Mouse (Mus musculus): ENCODE measurements around the gene Dip2b. TPM values are rescaled to one million over a fixed set of nuclear protein-coding genes. Genes with fewer than 3 reads are reported as not detected.

The Dip2b gene
- polyA plus RNA-seq, 1 experiment, result 14.6 TPM

DNA sequence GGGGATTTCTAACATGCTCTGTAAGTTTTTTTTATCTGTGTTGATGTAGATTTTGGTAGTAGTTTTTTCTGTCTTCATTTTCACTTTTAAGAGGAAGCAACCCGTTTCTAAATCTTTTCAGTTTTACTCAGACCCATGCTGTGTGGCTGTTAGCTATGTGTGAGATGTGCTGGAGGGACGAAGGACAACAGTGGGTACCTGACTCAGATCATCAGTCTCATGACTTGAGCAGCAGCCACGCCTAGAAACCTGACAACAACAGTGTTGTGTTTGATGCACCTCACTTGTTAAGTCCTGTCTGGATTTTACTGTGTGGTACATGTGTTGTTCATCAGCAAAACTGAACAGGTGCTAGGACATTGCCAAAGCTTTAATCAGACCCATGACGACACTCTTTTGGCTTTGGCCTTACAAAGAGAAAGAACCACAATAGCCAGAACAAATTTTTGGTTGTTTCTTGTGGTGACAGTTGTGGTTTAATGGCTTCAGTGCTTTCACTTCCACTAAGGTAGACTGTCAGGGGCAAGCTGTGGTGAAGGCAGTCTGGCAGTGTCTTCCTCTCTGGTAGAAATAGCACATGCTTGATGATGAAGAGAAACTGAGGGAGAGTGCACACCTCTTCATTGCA lies 22.2 kb downstream of the Dip2b start:
- 59% methylated on average over 4 of the region's 4 CpGs for WGBS
- Histone ChIP-seq H3K4me3 (replicated peaks; ENCODE audit: extremely low read depth, low read depth, low read length) (no peak overlapping the region), H3K4me1 (ENCODE audit: control insufficient read depth, insufficient read depth, low read length) (peaks cover 8% of the 10 kb centered on the region)
- TF ChIP-seq CTCF (IDR thresholded peaks at IDR 0.05; ENCODE audit: insufficient read depth, low read length) (no peak), POLR2A (IDR thresholded peaks at IDR 0.05; ENCODE audit: borderline replicate concordance, extremely low read depth, low read depth, low read length) (no peak)
- DNase-seq, result no peak

DNA sequence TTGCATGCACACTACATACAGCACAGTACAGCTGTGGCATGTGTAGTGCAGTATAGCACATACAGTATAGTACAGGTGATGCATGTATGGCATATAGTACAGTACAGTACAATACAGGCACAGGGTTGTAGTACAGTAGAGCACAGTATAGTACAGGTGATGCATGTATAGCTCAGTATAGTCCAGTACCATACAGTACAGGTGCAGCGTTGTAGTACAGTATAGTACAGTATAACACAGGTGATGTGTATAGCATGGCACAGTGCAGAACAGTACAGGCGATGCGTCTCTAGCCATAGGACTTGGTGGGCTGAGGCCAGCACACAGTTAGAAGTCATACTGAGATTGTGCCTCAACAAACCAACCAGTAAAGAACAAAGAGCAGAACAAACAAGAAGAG lies 22.9 kb downstream of the Dip2b start:
- WGBS, result 96% methylated on average over 3 of the region's 3 CpGs
- Histone ChIP-seq H3K4me3 (replicated peaks; ENCODE audit: extremely low read depth, low read depth, low read length) (no peak overlapping the region), H3K4me1 (ENCODE audit: control insufficient read depth, insufficient read depth, low read length) (peaks cover 8% of the 10 kb centered on the region)
- DNase-seq, result no peak
- no peak for TF ChIP-seq POLR2A (IDR thresholded peaks at IDR 0.05; ENCODE audit: borderline replicate concordance, extremely low read depth, low read depth, low read length)

DNA sequence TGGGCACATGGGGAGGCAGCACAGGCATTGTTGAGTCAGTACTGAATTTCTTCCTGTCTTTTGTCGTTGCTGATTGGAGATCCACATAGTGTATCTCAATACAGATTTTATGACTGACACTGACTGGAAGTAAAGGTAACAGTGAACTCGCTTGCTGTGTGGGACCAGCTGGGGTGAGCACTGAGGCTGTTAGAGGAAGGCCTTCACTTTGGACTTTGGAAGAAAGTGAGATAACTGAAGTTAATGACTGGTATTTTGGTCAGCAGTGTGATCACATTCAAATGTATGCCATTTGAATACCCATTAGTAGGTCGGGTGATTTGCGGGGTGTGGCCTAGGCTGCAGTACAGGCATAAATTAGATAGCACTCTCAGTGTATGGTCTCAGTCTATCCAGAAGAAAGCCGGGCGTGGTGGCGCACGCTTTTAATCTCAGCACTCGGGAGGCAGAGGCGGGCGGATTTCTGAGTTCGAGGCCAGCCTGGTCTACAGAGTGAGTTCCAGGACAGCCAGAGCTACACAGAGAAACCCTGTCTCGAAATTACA lies 24.8 kb downstream of the Dip2b start:
- TF ChIP-seq CTCF (IDR thresholded peaks at IDR 0.05; ENCODE audit: insufficient read depth, low read length), result no peak
- DNase-seq, result no peak
- 88% methylated on average over 13 of the region's 13 CpGs for WGBS
- H3K4me1 ChIP-seq (ENCODE audit: control insufficient read depth, insufficient read depth, low read length), result peaks cover 8% of the 10 kb centered on the region
- H3K4me3 ChIP-seq (replicated peaks; ENCODE audit: extremely low read depth, low read depth, low read length), result no peak overlapping the region

DNA sequence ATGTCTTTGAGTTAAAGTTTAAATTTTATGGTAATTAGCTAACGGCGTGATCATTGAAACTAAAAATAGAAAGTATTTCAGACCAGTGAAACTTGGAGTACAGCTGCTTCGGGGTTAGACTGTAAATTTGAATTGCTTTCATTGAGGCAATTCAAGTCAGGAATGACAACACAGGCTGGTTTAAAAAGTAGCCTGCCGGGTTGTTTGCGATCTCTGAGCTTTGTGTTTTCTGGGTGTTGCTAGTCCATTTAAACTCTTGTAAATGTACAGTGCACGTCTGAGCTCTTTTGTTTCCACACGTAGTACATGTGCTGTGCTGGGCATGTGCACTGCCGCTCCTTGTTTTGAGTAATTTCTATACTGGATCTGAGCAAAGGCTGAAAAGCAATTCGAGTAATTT lies 28.2 kb downstream of the Dip2b start:
- H3K4me1 ChIP-seq (ENCODE audit: control insufficient read depth, insufficient read depth, low read length), result peaks cover 2% of the 10 kb centered on the region
- 50% methylated on average over 9 of the region's 9 CpGs for WGBS
- no peak overlapping the region for H3K4me3 ChIP-seq (replicated peaks; ENCODE audit: extremely low read depth, low read depth, low read length)
- TF ChIP-seq CTCF (IDR thresholded peaks at IDR 0.05; ENCODE audit: insufficient read depth, low read length), result no peak
- TF ChIP-seq POLR2A (IDR thresholded peaks at IDR 0.05; ENCODE audit: borderline replicate concordance, extremely low read depth, low read depth, low read length), result no peak
- no peak for DNase-seq

DNA sequence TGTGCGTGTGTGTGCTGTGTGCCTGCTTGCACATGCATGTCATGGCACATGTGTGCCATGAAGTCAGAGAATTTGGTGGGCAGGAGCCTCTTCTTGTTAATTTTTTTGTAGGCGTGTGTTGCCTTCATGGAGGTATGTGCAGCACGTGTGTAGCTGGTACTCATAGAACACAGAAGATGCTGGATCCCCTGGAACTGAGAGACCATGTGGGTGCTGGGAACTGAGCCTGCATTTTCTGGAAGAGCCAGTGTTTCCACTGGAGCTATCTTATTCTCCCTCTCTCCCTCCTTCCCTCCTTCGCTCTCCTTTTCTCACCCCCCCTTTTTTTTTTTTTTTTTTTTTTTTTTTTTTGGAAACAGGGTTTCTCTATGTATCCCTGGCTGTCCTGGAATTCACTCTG lies 30.6 kb downstream of the Dip2b start:
- peaks cover 13% of the 10 kb centered on the region for H3K4me1 ChIP-seq (ENCODE audit: control insufficient read depth, insufficient read depth, low read length)
- whole genome bisulfite sequencing, result 74% methylated on average over 4 of the region's 4 CpGs
- no peak for DNase-seq
- H3K4me3 ChIP-seq (replicated peaks; ENCODE audit: extremely low read depth, low read depth, low read length), result no peak overlapping the region
- no peak for TF ChIP-seq CTCF (IDR thresholded peaks at IDR 0.05; ENCODE audit: insufficient read depth, low read length)
- no peak for TF ChIP-seq POLR2A (IDR thresholded peaks at IDR 0.05; ENCODE audit: borderline replicate concordance, extremely low read depth, low read depth, low read length)

DNA sequence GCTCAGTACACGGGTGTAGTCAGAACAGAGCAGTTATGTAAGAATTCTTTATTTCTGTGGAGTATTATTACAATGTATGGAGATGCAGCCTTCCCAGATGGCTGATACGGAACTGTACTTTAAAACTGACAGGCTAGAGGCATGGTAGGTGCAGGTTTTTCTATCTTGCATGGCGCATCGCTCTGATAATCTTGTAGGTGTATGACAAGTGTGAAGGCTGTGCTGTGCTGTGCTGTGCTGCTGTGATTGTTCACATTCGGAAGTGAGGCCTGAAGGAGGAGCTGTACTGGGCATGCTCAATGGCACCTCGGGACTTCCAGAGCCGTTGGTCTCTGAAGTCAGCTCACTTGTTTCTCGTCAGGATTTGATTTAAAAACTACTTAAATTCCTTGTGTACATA lies 31.6 kb downstream of the Dip2b start:
- H3K4me3 ChIP-seq (replicated peaks; ENCODE audit: extremely low read depth, low read depth, low read length), result no peak overlapping the region
- DNase-seq, result no peak
- 68% methylated on average over 8 of the region's 8 CpGs for WGBS
- H3K4me1 ChIP-seq (ENCODE audit: control insufficient read depth, insufficient read depth, low read length), result peaks cover 16% of the 10 kb centered on the region
- TF ChIP-seq CTCF (IDR thresholded peaks at IDR 0.05; ENCODE audit: insufficient read depth, low read length) (no peak), POLR2A (IDR thresholded peaks at IDR 0.05; ENCODE audit: borderline replicate concordance, extremely low read depth, low read depth, low read length) (no peak)

DNA sequence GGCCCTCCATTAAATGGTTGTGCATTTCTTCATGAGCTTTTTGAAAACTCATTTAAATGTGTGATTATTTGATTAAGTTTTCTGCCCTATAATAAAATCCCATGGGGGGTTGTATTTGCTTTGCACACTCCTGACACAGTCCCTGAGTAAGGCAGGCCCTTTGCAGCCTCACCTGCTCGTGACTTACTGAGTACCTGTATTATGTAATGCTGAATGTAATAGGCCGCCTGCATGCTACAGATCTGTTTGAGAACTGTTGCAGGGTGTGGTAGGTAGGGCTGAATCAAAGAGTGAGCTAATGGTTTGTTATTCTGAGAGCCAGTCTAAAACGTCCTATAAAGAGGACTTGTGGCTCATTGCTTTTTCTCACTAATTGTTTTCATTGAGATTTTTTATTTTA lies 33.4 kb downstream of the Dip2b start:
- 59% methylated on average over 3 of the region's 3 CpGs for WGBS
- peaks cover 24% of the 10 kb centered on the region for H3K4me1 ChIP-seq (ENCODE audit: control insufficient read depth, insufficient read depth, low read length)
- TF ChIP-seq CTCF (IDR thresholded peaks at IDR 0.05; ENCODE audit: insufficient read depth, low read length) (no peak), POLR2A (IDR thresholded peaks at IDR 0.05; ENCODE audit: borderline replicate concordance, extremely low read depth, low read depth, low read length) (no peak)
- H3K4me3 ChIP-seq (replicated peaks; ENCODE audit: extremely low read depth, low read depth, low read length), result no peak overlapping the region
- DNase-seq, result no peak

DNA sequence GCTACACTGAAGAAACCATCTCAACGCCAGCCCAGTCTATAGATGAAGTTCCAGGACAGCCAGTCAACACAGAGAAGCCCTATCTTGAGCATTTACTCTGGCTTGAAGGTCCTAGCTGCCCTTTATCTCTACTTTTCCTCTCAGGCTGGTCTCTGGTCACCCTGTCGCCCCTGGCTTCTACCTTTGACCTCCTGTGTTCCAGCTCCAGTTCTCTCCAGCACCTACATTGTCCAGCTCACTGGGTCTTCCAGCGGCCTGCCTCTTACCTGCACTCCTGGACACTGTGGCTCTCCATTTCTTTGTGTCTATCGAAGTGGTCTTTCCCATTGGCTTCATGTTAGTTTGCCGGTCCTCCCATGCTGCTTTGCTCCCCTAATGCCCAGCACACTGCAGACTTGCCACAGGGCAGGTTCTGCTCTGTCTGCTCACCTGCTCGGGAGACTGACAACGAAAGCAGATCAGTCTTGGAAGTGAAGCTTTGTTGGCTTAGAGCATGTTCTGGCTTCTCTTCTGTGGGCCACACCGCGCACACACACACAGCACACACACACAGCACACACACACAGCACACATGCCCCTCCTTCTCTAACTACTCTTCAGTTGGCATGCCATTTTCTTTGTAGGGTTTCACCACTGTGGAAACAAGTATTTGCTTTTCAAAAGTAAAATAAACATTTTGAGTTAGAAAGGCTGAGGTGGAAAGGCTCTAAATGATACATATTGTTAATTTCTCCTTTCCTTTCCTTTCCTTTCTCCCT lies 35.4 kb downstream of the Dip2b start:
- 68% methylated on average over 9 of the region's 9 CpGs for WGBS
- Histone ChIP-seq H3K4me1 (ENCODE audit: control insufficient read depth, insufficient read depth, low read length) (peaks cover 25% of the 10 kb centered on the region), H3K4me3 (replicated peaks; ENCODE audit: extremely low read depth, low read depth, low read length) (no peak overlapping the region)
- TF ChIP-seq POLR2A (IDR thresholded peaks at IDR 0.05; ENCODE audit: borderline replicate concordance, extremely low read depth, low read depth, low read length) (no peak), CTCF (IDR thresholded peaks at IDR 0.05; ENCODE audit: insufficient read depth, low read length) (no peak)
- no peak for DNase-seq

DNA sequence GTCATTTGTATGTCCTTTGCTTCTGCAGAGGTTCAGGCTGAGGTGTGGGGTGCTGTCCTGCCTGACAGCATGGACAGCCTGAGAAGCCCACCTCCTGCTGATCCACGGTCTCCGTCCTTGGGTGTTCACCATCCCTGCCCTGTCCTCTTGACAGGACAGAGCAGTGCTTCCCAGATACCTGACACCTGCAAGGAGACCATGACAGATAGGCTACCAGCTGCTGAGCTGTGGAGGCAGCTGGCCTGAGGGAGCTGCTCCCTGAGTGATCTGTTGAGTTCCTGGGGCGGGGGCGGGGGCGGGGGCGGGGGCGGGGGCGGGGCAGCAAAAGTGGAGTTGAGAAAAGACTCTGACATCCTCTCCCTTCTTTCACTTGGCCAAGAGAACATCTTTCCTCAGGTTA lies 36.3 kb downstream of the Dip2b start:
- no peak for DNase-seq
- Histone ChIP-seq H3K4me3 (replicated peaks; ENCODE audit: extremely low read depth, low read depth, low read length) (no peak overlapping the region), H3K4me1 (ENCODE audit: control insufficient read depth, insufficient read depth, low read length) (peaks cover 25% of the 10 kb centered on the region)
- WGBS, result 26% methylated on average over 8 of the region's 8 CpGs
- TF ChIP-seq POLR2A (IDR thresholded peaks at IDR 0.05; ENCODE audit: borderline replicate concordance, extremely low read depth, low read depth, low read length) (no peak), CTCF (IDR thresholded peaks at IDR 0.05; ENCODE audit: insufficient read depth, low read length) (no peak)

DNA sequence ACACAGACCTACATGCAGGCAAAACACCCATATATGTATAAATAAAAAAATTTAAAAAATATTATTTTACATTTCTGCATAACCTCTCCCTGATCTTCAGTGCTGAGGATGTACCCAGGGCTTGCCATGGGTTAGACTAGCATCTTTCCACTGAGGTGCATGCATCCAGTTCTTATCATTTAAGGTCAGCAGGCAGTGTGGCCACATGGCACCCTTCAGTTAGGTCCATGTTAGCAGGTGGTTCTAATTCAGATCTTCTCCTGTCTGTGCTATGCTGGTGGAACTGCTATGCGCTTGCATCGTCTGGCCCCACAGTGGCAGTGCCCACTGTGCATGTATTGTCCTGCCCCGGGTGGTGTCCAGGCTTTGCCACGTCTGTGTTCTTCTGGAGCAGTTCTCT lies 37.9 kb downstream of the Dip2b start:
- Histone ChIP-seq H3K4me1 (ENCODE audit: control insufficient read depth, insufficient read depth, low read length) (peaks cover 25% of the 10 kb centered on the region), H3K4me3 (replicated peaks; ENCODE audit: extremely low read depth, low read depth, low read length) (no peak overlapping the region)
- 66% methylated on average over 4 of the region's 4 CpGs for WGBS
- DNase-seq, result no peak
- TF ChIP-seq CTCF (IDR thresholded peaks at IDR 0.05; ENCODE audit: insufficient read depth, low read length) (no peak), POLR2A (IDR thresholded peaks at IDR 0.05; ENCODE audit: borderline replicate concordance, extremely low read depth, low read depth, low read length) (no peak)

Data from lung, adult 2 months (tissue).